Mouse (Mus musculus): ENCODE data around the gene Cdkn2aip. TPM values are rescaled to one million over a fixed set of nuclear protein-coding genes. Genes with fewer than 3 reads are reported as not detected.

The Cdkn2aip gene
- polyA plus RNA-seq, 1 experiment = 40.1 TPM

- Histone ChIP-seq H3K36me3 (ENCODE audit: control insufficient read depth, insufficient read depth, low read length) (no peaks in the 10 kb centered on the region), H3K27ac (ENCODE audit: control insufficient read depth, insufficient read depth, low read depth, low read length) (no peak overlapping the region), H3K27me3 (ENCODE audit: control insufficient read depth, insufficient read depth, low read length) (no peaks in the 10 kb centered on the region), H3K4me1 (ENCODE audit: control insufficient read depth, insufficient read depth, low read length) (no peaks in the 10 kb centered on the region), H3K4me3 (ENCODE audit: control insufficient read depth, low read depth, low read length) (no peak overlapping the region)
- no peak for TF ChIP-seq CTCF (IDR thresholded peaks at IDR 0.05; ENCODE audit: control insufficient read depth, insufficient read depth, insufficient replicate concordance, low read depth, low read length)
- no peak for TF ChIP-seq POLR2A (IDR thresholded peaks at IDR 0.05; ENCODE audit: control insufficient read depth, low read depth, low read length)
Observed at GRCm38 (mm10) chr8:47683994-47684393, 29.7 kb downstream of the Cdkn2aip start.

GRCm38 (mm10) chr8:47680306-47680705 lies 33.4 kb downstream of the Cdkn2aip start:
- TF ChIP-seq POLR2A (IDR thresholded peaks at IDR 0.05; ENCODE audit: control insufficient read depth, low read depth, low read length) = no peak
- no peak for TF ChIP-seq CTCF (IDR thresholded peaks at IDR 0.05; ENCODE audit: control insufficient read depth, insufficient read depth, insufficient replicate concordance, low read depth, low read length)
- Histone ChIP-seq H3K4me3 (ENCODE audit: control insufficient read depth, low read depth, low read length) (no peak overlapping the region), H3K4me1 (ENCODE audit: control insufficient read depth, insufficient read depth, low read length) (peaks cover 2% of the 10 kb centered on the region; the same call in 1 of the 2 replicates), H3K27me3 (ENCODE audit: control insufficient read depth, insufficient read depth, low read length) (no peaks in the 10 kb centered on the region), H3K36me3 (ENCODE audit: control insufficient read depth, insufficient read depth, low read length) (no peaks in the 10 kb centered on the region), H3K27ac (ENCODE audit: control insufficient read depth, insufficient read depth, low read depth, low read length) (no peak overlapping the region)

- TF ChIP-seq POLR2A (IDR thresholded peaks at IDR 0.05; ENCODE audit: control insufficient read depth, low read depth, low read length) (no peak), CTCF (IDR thresholded peaks at IDR 0.05; ENCODE audit: control insufficient read depth, insufficient read depth, insufficient replicate concordance, low read depth, low read length) (no peak)
Observed at GRCm38 (mm10) chr8:47679603-47680002, 34.1 kb downstream of the Cdkn2aip start.

GRCm38 (mm10) chr8:47676631-47677030 lies 37.1 kb downstream of the Cdkn2aip start:
- Histone ChIP-seq H3K4me3 (ENCODE audit: control insufficient read depth, low read depth, low read length) (peak overlapping the region; percentile 28; the same call in 1 of the 2 replicates), H3K27me3 (ENCODE audit: control insufficient read depth, insufficient read depth, low read length) (no peaks in the 10 kb centered on the region), H3K27ac (ENCODE audit: control insufficient read depth, insufficient read depth, low read depth, low read length) (no peak overlapping the region; the same call in 1 of the 2 replicates), H3K36me3 (ENCODE audit: control insufficient read depth, insufficient read depth, low read length) (no peaks in the 10 kb centered on the region), H3K4me1 (ENCODE audit: control insufficient read depth, insufficient read depth, low read length) (peaks cover 6% of the 10 kb centered on the region; the same call in 1 of the 2 replicates)
- no peak for TF ChIP-seq POLR2A (IDR thresholded peaks at IDR 0.05; ENCODE audit: control insufficient read depth, low read depth, low read length)
- TF ChIP-seq CTCF (IDR thresholded peaks at IDR 0.05; ENCODE audit: control insufficient read depth, insufficient read depth, insufficient replicate concordance, low read depth, low read length) = no peak

More at GRCm38 (mm10) chr8:47679603-47680002, 34.1 kb downstream of the Cdkn2aip start:
- Histone ChIP-seq H3K4me1 (ENCODE audit: control insufficient read depth, insufficient read depth, low read length) (peaks cover 2% of the 10 kb centered on the region; the same call in 1 of the 2 replicates), H3K4me3 (ENCODE audit: control insufficient read depth, low read depth, low read length) (no peak overlapping the region), H3K27ac (ENCODE audit: control insufficient read depth, insufficient read depth, low read depth, low read length) (no peak overlapping the region), H3K36me3 (ENCODE audit: control insufficient read depth, insufficient read depth, low read length) (no peaks in the 10 kb centered on the region), H3K27me3 (ENCODE audit: control insufficient read depth, insufficient read depth, low read length) (no peaks in the 10 kb centered on the region)

- Histone ChIP-seq H3K27ac (ENCODE audit: control insufficient read depth, insufficient read depth, low read depth, low read length) (peak overlapping the region; percentile 98), H3K4me1 (ENCODE audit: control insufficient read depth, insufficient read depth, low read length) (peaks cover 6% of the 10 kb centered on the region; the same call in 1 of the 2 replicates), H3K27me3 (ENCODE audit: control insufficient read depth, insufficient read depth, low read length) (no peaks in the 10 kb centered on the region), H3K36me3 (ENCODE audit: control insufficient read depth, insufficient read depth, low read length) (no peaks in the 10 kb centered on the region), H3K4me3 (ENCODE audit: control insufficient read depth, low read depth, low read length) (peak overlapping the region; percentile 99)
- no peak for TF ChIP-seq POLR2A (IDR thresholded peaks at IDR 0.05; ENCODE audit: control insufficient read depth, low read depth, low read length)
- TF ChIP-seq CTCF (IDR thresholded peaks at IDR 0.05; ENCODE audit: control insufficient read depth, insufficient read depth, insufficient replicate concordance, low read depth, low read length) = no peak
Observed at GRCm38 (mm10) chr8:47676224-47676623, 37.5 kb downstream of the Cdkn2aip start.

- TF ChIP-seq POLR2A (IDR thresholded peaks at IDR 0.05; ENCODE audit: control insufficient read depth, low read depth, low read length) = no peak
- TF ChIP-seq CTCF (IDR thresholded peaks at IDR 0.05; ENCODE audit: control insufficient read depth, insufficient read depth, insufficient replicate concordance, low read depth, low read length) = no peak
- Histone ChIP-seq H3K27ac (ENCODE audit: control insufficient read depth, insufficient read depth, low read depth, low read length) (peak overlapping the region; percentile 98), H3K4me1 (ENCODE audit: control insufficient read depth, insufficient read depth, low read length) (peaks cover 6% of the 10 kb centered on the region; the same call in 1 of the 2 replicates), H3K36me3 (ENCODE audit: control insufficient read depth, insufficient read depth, low read length) (no peaks in the 10 kb centered on the region), H3K4me3 (ENCODE audit: control insufficient read depth, low read depth, low read length) (peak overlapping the region; percentile 99), H3K27me3 (ENCODE audit: control insufficient read depth, insufficient read depth, low read length) (no peaks in the 10 kb centered on the region)
Observed at GRCm38 (mm10) chr8:47675786-47676185, 37.9 kb downstream of the Cdkn2aip start.

- Histone ChIP-seq H3K36me3 (ENCODE audit: control insufficient read depth, insufficient read depth, low read length) (no peaks in the 10 kb centered on the region), H3K4me1 (ENCODE audit: control insufficient read depth, insufficient read depth, low read length) (peaks cover 6% of the 10 kb centered on the region; the same call in 1 of the 2 replicates), H3K27me3 (ENCODE audit: control insufficient read depth, insufficient read depth, low read length) (no peaks in the 10 kb centered on the region), H3K27ac (ENCODE audit: control insufficient read depth, insufficient read depth, low read depth, low read length) (peak within 1 kb of the TSS; percentile 98), H3K4me3 (ENCODE audit: control insufficient read depth, low read depth, low read length) (peak within 1 kb of the TSS; percentile 99)
- no peak for TF ChIP-seq CTCF (IDR thresholded peaks at IDR 0.05; ENCODE audit: control insufficient read depth, insufficient read depth, insufficient replicate concordance, low read depth, low read length)
- TF ChIP-seq POLR2A (IDR thresholded peaks at IDR 0.05; ENCODE audit: control insufficient read depth, low read depth, low read length) = peak; percentile 74
Observed at GRCm38 (mm10) chr8:47674777-47675710, 38.7 kb downstream of the Cdkn2aip start, which contains the start of gene Ing2. Gene Ing2 (minus strand): TSS chr8:47675556.
